Mouse (Mus musculus): ENCODE results near the gene Kif17. TPM values are rescaled to one million over a fixed set of nuclear protein-coding genes. Genes with fewer than 3 reads are reported as not detected.

The Kif17 gene
- total RNA-seq (2015), result 0.13 and 0.25 TPM in 2 replicates
- total RNA-seq (2017), result 0.12 and 0.59 TPM in 2 replicates

DNA sequence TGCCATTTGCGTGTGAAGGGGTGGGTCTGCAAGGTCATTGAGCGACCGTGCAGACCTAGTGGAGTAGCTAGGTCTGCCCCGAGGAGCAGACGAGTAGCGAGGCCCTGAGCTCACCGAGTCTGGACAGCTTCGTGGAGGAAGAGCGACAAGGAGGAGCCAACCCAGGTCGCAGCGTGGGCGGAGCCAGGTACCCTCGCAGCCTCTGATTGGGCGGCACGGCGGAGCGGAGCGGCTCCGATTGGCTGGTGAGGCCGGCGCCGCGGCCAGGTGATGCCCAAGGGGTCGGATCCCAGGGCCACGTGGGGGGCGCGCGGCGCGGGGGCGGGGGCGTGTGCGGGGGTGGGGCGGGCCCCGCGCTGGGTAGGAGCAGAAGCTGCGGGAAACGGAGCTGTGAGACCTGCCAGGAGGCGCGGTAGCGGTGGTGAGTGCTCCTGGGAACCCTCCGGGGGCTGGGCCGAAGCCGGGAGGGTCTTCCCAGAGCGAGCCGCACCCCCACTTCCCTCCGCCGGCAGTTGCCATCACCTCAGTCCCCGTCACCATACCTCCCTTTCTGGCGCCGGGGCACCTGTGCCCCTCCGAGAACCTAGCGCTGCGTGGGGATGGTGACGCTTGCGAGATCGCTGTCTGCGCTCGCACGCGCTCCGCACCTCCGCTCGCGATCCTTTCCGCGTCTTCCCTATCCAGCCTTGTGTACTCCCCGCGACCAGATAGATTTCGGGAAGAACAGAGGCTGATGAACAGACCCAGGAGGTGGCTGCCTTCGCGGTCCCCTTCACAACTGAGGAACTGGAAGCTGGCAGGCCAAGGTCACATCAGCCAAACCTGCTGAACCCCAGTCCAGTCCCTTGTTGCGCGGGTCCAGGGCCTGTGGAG is at the start of gene Kif17, which contains the start of gene Sh2d5:
Gene Kif17, plus strand, starts transcription at position 348 of the 873 bp plus-strand sequence.
Gene Sh2d5, plus strand, starts transcription at position 316 of the 873 bp plus-strand sequence.
- peak; percentile 82 for ATAC-seq (ENCODE audit: poor library complexity, severe bottlenecking)

DNA sequence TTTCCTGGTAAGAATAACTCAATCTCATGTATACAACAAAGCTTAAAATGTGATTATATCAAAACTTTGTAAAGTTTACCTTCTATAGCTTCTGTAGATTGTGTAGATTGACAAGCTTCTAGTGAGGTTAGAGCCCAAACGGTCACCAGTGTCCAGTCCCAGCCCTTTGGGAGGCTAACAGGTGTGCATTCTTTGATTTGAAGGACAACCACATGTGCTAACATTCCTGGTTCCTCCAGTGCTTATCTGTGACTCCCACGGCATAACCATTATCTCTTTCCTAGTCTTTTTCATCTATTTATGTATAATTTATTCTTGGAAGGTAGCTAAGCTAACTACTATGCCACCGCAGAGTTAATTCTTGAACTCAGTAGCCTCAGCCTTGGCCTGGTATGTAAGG is 49.5 kb upstream of the Kif17 start:
- ATAC-seq (ENCODE audit: poor library complexity, severe bottlenecking), result no peak

DNA sequence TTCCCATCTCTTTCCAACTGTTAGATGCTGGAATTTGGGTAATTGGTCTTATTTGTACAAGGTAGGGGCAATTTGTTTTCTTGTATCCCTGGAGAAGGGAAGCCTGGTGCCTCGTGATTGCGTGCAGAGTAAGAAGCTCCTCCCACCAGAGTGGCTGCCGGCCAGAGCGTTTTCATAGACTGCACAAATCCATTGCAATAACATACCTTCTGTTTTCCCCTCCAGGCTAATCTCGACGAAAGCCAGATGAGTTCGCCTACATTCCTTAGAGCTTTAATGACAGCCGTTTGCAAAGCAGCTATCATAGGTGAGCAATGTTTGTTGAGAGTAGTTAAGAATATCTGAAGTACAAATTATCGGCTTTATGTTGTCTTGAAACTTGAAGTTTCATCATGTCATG is 48.5 kb upstream of the Kif17 start:
- ATAC-seq (ENCODE audit: poor library complexity, severe bottlenecking), result no peak

DNA sequence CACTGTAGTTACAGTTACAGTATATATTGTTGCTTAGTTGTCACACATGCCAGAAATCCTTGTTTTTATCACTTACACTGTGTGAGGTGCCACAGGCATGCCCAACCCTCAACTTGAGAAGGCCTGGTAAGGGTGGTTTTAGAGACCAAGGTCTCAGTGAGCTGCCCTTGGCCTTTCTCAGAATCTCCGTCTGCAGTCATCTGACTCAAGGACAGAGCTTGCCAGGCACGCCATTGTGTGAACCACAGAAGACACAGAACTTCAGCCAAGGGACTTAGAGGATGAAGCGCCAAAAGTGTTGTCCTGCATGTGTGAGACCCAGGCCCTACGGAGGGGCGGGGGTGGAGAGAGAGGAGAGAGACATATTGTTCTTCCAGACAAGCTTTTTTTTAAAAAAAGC is 40.1 kb upstream of the Kif17 start:
- ATAC-seq (ENCODE audit: poor library complexity, severe bottlenecking), result no peak

DNA sequence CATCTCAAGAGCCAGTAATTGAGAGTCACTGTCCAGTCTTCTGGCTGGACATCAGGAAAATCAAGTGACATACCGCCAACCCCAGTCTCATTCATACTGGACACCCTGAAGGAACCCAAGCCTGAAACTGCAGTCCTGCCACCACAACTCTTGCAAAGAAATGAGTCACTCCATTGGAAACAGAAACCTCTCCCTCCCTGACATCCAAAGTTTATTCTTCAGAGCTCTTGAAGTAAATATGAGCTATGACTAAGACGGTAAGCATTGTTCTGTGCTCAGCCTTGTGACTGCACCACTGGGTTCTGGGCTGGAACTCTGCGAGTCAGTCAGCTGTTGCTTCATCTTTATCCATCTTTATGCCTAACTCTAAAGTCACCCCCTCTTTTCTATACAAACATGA is 36.4 kb upstream of the Kif17 start:
- ATAC-seq (ENCODE audit: poor library complexity, severe bottlenecking), result no peak

DNA sequence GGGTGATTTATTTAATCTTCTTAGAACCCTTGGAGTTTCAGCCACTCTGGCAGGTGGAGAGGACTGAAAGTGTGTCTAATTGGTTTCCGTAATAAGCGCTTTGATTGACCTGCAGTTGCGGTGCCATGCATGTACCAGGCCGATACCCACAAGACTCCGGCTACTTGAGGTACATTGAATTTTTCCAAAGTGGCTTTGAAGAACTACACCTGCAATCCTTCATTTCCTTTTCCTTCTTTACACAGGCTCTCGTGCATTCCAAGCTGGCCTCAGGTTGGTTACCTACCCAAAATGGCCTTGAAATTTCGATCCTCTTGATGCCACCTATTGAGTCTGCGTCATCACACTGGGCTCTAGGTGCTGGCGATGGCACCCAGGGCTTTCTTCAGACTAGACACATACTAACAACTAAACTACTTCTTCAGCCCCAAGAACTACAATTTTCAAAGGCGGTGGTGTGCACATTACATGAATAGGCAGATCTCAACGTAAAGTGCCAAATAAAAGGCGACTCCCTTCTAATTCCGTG is 34.5 kb upstream of the Kif17 start:
- no peak for ATAC-seq (ENCODE audit: poor library complexity, severe bottlenecking)

DNA sequence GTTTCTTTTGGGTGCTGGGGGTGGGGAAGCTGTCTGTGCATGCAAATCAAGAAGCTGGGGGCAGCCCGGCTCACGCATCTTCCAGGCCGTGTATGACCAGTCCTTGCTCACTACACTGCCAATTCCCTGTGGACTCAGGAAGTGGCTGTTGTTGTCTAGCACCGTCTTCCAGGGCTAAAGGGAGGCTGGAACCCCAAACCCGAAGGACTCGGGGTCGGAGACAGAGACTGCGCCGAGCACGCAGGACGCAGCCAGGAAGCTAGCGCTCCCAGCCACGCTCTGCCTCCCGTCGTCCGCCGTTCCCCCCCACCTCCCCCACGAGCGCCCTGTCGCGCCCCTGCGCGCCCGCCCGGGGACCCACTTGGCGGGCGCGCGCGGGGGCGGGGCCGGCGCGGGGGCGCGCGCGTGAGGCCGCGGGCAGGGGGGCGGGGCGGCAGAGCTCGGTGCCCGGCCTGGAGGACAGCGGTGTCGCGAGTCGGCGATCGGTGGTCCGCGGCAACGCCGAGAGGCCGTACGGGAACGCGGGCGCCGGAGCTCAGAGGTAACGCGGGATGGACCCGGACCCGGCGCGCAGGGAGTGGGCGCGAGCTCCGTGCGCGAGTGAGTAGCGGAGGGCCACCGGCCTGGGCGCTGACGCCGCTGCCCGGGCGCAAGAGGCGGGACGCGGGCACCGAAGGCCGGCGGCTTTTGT is 33.9 kb upstream of the Kif17 start, which contains the start of gene Hp1bp3:
Gene Hp1bp3, plus strand, starts transcription at position 97 of the 691 bp plus-strand sequence.
- ATAC-seq (ENCODE audit: poor library complexity, severe bottlenecking), result peak; percentile 49

DNA sequence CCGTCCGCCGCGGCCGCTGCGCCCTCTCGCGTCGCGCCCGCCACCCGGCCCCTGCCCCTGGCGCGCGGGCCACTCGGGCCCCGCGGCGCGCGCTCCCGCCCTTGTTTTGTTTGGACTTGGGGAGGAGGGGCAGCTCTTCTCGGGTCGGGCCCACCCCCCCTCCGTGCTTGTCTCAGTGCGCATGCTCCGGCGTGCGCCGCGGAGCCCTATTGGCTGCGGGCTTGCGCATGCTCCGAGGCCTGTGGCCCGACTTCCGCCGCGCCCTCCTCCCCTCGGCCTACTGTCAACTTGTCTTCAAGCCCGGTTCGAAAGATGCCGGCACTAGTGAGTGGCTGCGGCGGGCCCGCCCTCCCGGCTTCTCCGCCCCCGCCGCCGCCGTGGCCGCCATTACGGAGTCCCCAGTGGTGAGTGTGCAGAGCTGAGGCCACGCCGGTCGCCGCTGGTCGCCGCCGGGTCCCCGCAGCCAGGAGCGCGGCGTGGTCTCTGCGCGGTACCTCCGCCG is 33.3 kb upstream of the Kif17 start:
- peak; percentile 89 for ATAC-seq (ENCODE audit: poor library complexity, severe bottlenecking)

DNA sequence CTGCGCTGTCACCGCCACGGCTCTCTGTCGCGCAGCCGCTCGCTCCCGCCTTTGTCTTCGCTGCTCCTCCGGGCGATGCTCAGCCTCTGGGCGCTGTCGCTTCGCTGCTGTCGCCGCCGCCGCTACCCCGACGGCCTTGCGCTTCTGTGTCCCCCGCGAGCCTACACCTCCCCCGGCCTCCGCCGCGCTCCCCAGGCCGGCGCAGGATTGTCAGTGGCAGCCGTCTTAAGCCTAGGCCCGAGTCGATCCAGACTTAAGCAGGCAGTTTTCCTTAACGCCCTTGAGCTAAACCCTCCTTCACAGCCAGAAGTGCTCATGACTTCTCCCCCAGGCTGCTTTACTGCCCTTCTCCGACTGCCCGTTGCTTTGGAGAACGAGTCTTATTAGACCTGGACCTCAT is 32.8 kb upstream of the Kif17 start:
- ATAC-seq (ENCODE audit: poor library complexity, severe bottlenecking), result 0 out of 2 replicates have a peak, but pooled peaks have one; percentile 1

DNA sequence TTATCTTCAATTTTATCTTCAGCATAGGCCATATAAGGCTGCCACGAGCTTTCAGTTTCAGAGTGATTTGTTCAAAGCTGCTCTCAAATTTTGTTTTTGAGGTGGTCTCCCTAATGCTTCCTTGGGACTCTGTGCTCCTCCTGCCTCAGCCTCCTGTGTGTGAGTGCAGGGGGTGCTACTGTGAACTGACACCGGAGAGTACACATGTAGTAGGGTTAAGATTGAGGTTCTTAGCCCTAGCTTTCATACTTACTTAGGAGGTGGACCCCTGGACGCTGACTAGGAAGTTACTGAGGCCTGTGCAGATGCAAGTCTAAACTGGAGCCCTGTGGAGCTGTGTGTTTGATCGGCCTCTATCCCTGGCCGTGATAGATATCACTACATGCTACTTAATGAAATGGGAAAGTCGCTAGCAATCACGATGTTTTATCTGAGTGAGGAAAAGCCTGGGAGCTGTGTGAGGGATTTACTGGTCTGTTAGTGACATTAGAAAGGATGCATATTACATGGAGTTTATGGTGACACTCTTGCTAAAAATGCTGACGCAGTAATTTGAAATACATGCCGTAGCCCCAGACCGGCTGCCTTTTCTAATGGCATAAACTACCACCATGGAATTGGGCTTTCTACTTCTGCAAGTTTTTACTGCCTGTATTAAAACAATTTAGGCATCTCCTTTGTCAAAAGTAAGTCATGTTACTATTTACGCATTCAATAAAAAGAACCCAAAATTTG is 32.1 kb upstream of the Kif17 start:
- ATAC-seq (ENCODE audit: poor library complexity, severe bottlenecking), result no peak

DNA sequence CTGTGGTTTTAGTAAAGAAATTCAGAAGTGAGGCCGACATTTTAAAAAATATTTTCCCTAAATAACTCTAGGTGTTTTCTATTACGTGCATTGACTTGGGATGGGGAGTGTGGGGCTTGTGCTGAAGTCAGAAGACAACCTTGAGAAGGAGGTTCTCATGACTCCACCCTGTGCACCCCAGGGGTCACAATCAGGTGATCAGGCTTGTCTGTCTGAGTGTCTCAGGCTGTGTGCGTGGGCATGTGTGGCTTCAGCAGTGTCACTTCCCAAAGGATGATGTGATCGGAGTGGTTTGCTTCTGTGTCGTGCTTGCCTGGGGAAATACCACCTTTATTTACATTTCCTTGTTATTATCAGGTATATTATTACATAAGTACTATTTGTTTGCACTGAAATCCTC is 30.9 kb upstream of the Kif17 start:
- ATAC-seq (ENCODE audit: poor library complexity, severe bottlenecking), result no peak

DNA sequence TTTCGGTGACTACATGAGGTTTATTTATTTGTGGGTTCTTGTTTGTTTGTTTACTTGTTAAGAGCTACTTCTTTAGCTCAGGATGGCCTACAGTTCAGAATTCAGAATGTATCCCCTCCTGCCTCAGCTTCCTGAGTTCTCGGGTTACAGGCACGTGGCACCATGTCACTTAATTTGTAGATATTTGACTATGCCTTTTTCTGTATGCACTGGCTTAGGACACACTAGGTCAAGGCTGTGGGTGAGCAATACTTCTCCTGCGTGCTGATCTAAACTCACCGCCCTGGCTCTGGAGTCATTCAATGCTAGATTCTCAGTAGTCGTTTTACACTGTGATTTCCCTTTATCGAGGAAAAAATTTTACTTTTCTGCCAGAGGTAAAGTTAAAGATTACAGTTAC is 29.5 kb upstream of the Kif17 start:
- no peak for ATAC-seq (ENCODE audit: poor library complexity, severe bottlenecking)

DNA sequence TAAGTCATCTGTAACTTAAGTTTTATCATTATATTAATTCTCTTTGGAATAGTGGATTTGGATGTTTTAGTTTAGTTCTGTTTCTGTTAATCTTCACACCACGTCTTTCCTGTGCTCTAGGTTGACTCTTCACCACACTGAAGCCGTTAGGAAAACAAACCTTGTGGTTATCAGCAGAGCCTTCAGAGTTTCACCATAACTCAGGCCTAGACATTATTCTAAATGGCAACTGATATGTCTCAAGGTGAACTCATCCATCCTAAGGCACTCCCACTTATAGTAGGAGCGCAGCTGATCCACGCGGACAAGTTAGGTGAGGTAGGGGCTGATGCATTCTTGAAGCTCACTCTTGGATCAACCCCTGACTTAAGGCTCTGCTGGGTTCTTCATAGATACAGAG is 28.8 kb upstream of the Kif17 start:
- ATAC-seq (ENCODE audit: poor library complexity, severe bottlenecking), result no peak

DNA sequence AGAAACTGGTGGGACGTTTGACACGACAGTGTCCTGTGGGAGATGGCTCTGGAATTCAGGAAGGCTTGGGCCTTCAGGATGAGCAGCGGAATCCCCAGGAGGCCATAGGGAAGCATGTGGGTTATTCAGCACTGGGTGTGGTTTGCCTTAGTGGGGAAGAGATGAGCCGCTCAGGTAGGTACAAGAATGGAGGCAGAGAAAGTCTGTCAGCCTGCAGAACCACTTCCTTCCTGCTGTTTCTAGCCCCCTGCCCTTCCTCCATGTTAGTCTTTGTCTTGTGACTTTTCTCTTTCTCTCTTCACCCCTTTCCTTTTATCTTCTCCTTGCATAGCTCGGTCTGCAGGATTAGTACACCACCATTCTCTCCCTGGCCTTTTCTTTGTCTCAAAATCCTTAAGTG is 27.8 kb upstream of the Kif17 start:
- no peak for ATAC-seq (ENCODE audit: poor library complexity, severe bottlenecking)

DNA sequence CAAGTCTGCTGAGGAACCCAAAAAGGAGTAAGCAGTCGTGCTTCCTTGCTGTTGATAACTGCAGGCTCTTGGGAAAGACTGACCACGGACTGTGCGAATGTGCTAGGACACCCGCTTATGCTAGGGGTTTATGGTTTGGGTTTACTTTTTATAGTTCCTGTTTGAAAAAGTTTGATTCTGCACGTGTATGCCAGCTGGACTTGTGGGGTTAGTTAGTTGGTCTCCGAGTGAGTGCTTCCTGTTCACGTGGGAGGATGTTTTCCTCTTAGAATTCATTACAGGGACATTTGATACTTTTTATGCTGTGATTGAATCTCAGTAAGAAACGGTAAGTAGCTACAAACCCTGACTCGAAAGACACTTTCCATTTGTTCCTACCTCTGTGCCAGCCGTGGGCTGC is 26.6 kb upstream of the Kif17 start:
- ATAC-seq (ENCODE audit: poor library complexity, severe bottlenecking), result no peak

DNA sequence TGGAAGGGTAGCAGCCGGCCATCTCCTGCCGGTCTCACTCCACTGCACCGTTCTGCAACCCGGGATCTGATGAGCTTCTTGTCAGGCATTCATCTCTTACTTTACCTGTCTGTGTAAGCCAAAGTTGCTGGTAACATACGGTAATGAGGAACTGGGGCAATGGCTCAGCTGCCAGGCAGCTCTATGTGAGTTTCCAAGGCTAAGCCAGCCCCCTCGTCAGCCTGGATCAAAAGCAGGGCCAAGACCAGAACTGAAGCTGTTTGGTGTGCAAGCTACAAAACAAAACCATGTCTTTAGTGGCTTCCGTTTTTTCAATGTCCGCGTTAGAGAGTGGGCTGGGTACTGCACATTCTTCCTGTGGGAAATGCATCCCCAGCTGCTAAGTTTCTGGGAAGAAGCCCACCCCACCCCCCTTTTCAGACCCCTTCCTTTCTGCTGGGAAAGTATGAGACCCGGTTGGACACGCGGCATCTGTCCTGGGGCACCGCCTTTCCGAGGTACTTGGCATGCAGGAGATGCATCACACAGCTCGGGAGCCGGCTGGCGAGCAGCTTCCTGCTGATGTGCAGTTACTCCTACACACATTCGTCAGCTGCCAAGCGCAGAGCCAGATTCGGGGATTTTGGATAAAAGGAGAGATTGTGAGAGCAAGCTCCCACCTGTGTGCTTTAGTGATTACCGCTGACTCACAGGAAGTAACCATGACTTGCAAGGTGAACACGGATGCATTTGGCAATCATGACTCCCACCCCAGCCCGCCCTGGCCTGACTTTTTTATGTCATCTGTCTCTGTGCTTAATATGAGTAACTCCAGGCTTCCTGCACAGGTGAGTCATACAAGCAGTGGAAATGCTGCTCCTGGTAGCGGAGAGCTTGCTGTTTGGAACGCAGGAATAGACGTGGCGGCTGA is 3.2 kb upstream of the Kif17 start:
- no peak for ATAC-seq (ENCODE audit: poor library complexity, severe bottlenecking)

DNA sequence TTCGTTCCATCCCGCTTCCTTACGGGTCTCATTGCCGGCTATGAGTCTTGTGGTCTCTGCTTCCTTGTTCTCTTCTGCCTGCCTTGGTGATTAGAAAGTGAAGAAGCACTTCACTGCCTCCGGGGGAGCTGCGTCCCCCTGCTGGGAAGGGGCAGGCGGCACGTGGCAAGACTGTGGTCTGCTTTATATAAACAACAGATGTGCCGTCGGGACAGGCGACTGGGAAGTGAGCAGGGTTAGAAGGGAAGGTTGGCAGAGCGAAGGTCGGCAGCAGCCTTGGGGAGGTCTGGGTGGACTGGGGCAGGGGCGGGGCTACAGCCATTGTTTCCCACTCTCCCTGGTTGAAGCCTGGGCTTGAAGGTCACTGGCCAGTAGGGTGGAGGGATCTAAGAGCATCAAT is 1.6 kb downstream of the Kif17 start:
- peak; percentile 27; the same call in 1 of the 2 replicates for ATAC-seq (ENCODE audit: poor library complexity, severe bottlenecking)

DNA sequence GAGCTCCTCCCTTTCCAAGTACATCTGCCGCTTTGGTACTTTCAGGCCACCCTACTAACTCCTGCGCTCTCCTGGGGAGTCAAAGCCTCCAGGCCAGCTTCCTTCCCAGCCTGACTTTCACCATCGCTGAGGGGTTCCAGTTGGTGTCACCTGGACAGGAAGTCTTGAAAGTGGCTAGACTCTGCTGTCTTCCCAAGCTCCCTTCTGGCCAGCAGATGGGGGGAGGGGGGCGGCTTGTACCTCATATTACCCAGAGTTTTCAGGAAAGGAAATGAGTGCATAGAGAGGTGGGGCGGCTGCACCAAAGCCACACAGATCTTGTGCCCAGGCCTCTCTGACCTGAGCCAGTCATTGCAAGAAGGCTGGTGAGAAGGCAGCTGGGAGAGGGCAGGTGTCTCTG is 2.0 kb downstream of the Kif17 start:
- no peak for ATAC-seq (ENCODE audit: poor library complexity, severe bottlenecking)

DNA sequence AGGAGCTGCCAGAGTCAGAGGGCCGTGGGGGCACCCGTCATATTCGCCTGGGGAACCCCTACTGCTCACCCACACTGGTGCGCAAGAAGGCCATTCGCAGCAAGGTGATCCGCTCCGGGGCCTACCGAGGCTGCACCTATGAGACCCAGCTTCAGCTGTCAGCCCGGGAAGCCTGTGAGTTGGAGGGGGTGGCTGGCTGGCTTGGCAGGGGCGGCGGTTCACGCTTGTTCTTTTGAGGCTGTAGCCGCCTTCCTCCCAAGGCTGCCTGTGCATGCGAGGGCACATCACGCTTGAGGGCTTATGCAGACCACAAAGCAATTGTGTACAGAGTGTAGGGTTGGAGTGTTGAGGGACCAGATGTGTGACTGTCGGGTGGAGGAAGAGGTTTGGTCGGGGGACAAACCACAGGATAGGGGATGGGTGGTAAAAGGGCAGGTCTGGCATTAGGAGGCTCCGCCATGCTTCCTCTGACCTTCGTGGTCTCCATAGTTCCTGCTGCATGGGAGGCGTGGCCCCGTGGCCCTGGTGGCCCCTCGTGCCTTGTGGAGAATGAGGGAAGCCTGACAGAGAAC is 7.0 kb downstream of the Kif17 start:
- peak; percentile 27 for ATAC-seq (ENCODE audit: poor library complexity, severe bottlenecking)

All from megakaryocyte, adult 5-6 weeks (primary cell).